Mouse (Mus musculus): ENCODE data around the gene Pax9. TPM values are rescaled to one million over a fixed set of nuclear protein-coding genes. Genes with fewer than 3 reads are reported as not detected.

Pax9 gene
- polyA plus RNA-seq, 1 experiment from 2014 or later = 0.04 TPM

- no peak overlapping the region for H3K9ac ChIP-seq (ENCODE audit: low read depth, low read length)
- H3K27me3 ChIP-seq (replicated peaks; ENCODE audit: control insufficient read depth, insufficient read depth, low read length) = peaks cover 6% of the 10 kb centered on the region
- no peak overlapping the region for H3K4me2 ChIP-seq (ENCODE audit: low read length)
- H3K9me3 ChIP-seq (ENCODE audit: control insufficient read depth, low read length) = no peaks in the 10 kb centered on the region
- H3K27ac ChIP-seq (ENCODE audit: low read depth, low read length) = no peak overlapping the region
- ATAC-seq = no peak
- 8% methylated on average over 14 of the region's 14 CpGs for WGBS
- H3K36me3 ChIP-seq (ENCODE audit: control insufficient read depth, insufficient read depth, low read length) = no peaks in the 10 kb centered on the region
- no peak overlapping the region for H3K4me3 ChIP-seq (ENCODE audit: low read length)
- H3K4me1 ChIP-seq (ENCODE audit: control insufficient read depth, insufficient read depth, low read depth, low read length) = no peaks in the 10 kb centered on the region
These were observed 26.6 kb downstream of the Pax9 start for GRCm38 (mm10) chr12:56717971-56718706.

DNA sequence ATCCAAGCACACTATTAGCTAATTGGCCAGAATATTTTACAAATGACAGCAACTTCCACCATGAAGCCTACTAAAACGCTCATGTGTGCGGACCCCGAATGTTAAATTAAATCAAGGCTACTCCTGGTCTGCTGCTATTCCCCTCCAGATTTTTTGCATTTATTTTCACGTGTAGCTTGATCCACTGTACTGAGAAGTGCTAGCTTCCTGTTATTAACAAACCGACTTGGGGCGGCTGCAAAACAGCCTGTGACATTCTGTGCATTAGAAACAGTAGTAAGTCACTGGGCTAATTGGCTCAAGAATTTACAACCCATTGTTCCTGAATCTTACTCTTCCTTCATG, 27.1 kb downstream of the Pax9 start:
- Histone ChIP-seq H3K4me3 (ENCODE audit: low read length) (no peak overlapping the region), H3K27ac (ENCODE audit: low read depth, low read length) (no peak overlapping the region), H3K36me3 (ENCODE audit: control insufficient read depth, insufficient read depth, low read length) (no peaks in the 10 kb centered on the region), H3K9me3 (ENCODE audit: control insufficient read depth, low read length) (no peaks in the 10 kb centered on the region), H3K4me1 (ENCODE audit: control insufficient read depth, insufficient read depth, low read depth, low read length) (no peaks in the 10 kb centered on the region), H3K4me2 (ENCODE audit: low read length) (no peak overlapping the region), H3K9ac (ENCODE audit: low read depth, low read length) (no peak overlapping the region), H3K27me3 (replicated peaks; ENCODE audit: control insufficient read depth, insufficient read depth, low read length) (peaks cover 6% of the 10 kb centered on the region)
- 29% methylated on average over 6 of the region's 6 CpGs for WGBS
- no peak for ATAC-seq

GRCm38 (mm10) chr12:56727631-56728030, 36.1 kb downstream of the Pax9 start:
- no peaks in the 10 kb centered on the region for H3K9me3 ChIP-seq (ENCODE audit: control insufficient read depth, low read length)
- H3K4me1 ChIP-seq (ENCODE audit: control insufficient read depth, insufficient read depth, low read depth, low read length) = no peaks in the 10 kb centered on the region
- no peak overlapping the region for H3K9ac ChIP-seq (ENCODE audit: low read depth, low read length)
- no peak overlapping the region for H3K4me3 ChIP-seq (ENCODE audit: low read length)
- H3K27me3 ChIP-seq (replicated peaks; ENCODE audit: control insufficient read depth, insufficient read depth, low read length) = no peaks in the 10 kb centered on the region
- 42% methylated on average over 4 of the region's 4 CpGs for WGBS
- no peaks in the 10 kb centered on the region for H3K36me3 ChIP-seq (ENCODE audit: control insufficient read depth, insufficient read depth, low read length)
- no peak for ATAC-seq
- H3K27ac ChIP-seq (ENCODE audit: low read depth, low read length) = no peak overlapping the region
- no peak overlapping the region for H3K4me2 ChIP-seq (ENCODE audit: low read length)

GRCm38 (mm10) chr12:56737104-56737503, 45.5 kb downstream of the Pax9 start:
- no peaks in the 10 kb centered on the region for H3K9me3 ChIP-seq (ENCODE audit: control insufficient read depth, low read length)
- H3K4me2 ChIP-seq (ENCODE audit: low read length) = no peak overlapping the region
- no peak overlapping the region for H3K9ac ChIP-seq (ENCODE audit: low read depth, low read length)
- ATAC-seq = no peak
- H3K27ac ChIP-seq (ENCODE audit: low read depth, low read length) = no peak overlapping the region
- no peaks in the 10 kb centered on the region for H3K27me3 ChIP-seq (replicated peaks; ENCODE audit: control insufficient read depth, insufficient read depth, low read length)
- no peaks in the 10 kb centered on the region for H3K4me1 ChIP-seq (ENCODE audit: control insufficient read depth, insufficient read depth, low read depth, low read length)
- WGBS = 91% methylated on average over 4 of the region's 4 CpGs
- no peak overlapping the region for H3K4me3 ChIP-seq (ENCODE audit: low read length)
- no peaks in the 10 kb centered on the region for H3K36me3 ChIP-seq (ENCODE audit: control insufficient read depth, insufficient read depth, low read length)

Other genes with a start within 250 kb of the Pax9 start
- 0.54 TPM in 1 of 2 replicates, not detected in the other for gene Nkx2-1, start 154.9 kb upstream of the Pax9 start, polyA plus RNA-seq (2015; fragmentation: Nextera tagmentation; extraction: Ambion mirVana)
- not detected in 2 replicates for gene Nkx2-9, start 78.5 kb upstream of the Pax9 start, polyA plus RNA-seq (2015; fragmentation: Nextera tagmentation; extraction: Ambion mirVana)

Measured in hindbrain, embryonic 16.5 days (tissue).